Mouse (Mus musculus) embryonic fibroblast, embryonic 13.5 days (primary cell): ENCODE data around the gene Rtbdn.
A peak's percentile ranks its signal among the peaks of the same experiment; 100 is the strongest.

Experiments used
- CTCF ChIP-seq: IDR thresholded peaks from 2 replicates; pipeline ENCODE4 v1.5.1; 2011; ENCODE audit warnings: mild to moderate bottlenecking, control low read depth, low read length, moderate library complexity, borderline replicate concordance; ENCODE audit not compliant: insufficient read depth
- POLR2A ChIP-seq: IDR thresholded peaks from 2 replicates; pipeline ENCODE4 v1.6.1; 2011; ENCODE audit warnings: low read depth, mild to moderate bottlenecking, control low read depth, low read length, moderate library complexity

DNA sequence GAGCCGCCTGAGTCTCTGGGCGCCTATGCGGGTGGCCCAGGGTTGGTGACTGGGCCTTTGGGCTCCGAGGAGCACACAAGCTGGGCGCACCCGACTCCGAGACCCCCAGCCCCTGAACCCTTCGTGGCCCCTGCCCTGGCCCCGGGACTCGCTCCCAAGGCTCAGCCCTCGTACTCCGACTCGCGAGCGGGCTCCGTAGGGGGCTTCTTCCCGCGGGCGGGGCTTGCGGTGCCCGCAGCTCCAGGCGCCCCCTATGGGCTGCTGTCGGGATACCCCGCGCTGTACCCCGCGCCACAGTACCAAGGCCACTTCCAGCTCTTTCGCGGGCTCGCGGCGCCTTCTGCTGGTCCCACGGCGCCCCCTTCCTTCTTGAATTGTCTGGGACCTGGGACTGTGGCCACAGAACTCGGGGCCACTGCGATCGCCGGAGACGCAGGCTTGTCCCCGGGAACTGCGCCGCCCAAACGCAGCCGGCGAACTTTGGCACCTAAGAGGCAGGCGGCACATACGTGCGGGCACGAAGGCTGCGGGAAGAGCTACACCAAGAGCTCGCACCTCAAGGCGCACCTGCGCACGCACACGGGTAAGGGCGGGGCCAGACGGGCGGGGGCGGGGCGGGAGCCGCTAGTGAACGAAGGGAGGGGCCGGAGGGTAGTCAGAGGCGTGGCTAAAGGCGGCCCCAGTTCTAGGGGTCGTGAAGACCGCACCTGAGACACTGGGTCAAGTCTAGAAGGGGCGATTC, 43.7 kb upstream of the Rtbdn start:
- TF ChIP-seq CTCF (peak; percentile 70), POLR2A (peak; percentile 34; the same call in 1 of the 2 replicates)
